Mouse (Mus musculus): Measurements from ENCODE around the gene Zfp524.

GRCm38 (mm10) chr7:5044981-5045380 lies 30.8 kb downstream of the Zfp524 start:
- no peak for TF ChIP-seq HCFC1 (IDR thresholded peaks at IDR 0.05; ENCODE audit: low read depth, low read length)
- TF ChIP-seq ZMIZ1 (IDR thresholded peaks at IDR 0.05; ENCODE audit: low read depth, low read length) = no peak
- no peak for TF ChIP-seq EP300 (IDR thresholded peaks at IDR 0.05; ENCODE audit: low read length)
- no peak for TF ChIP-seq CTCF (conservative IDR thresholded peaks at IDR 0.05 in 1 of 2, IDR thresholded peaks at IDR 0.05 in 1 of 2; ENCODE audit: low read depth in 2 of 2, low read length in 2 of 2)
